Mouse (Mus musculus): ENCODE results near the gene Gpr137. TPM values are rescaled to one million over a fixed set of nuclear protein-coding genes. Genes with fewer than 3 reads are reported as not detected.

Gpr137 gene
- polyA plus RNA-seq, 1 experiment from 2014 or later, result 24.7 TPM

DNA sequence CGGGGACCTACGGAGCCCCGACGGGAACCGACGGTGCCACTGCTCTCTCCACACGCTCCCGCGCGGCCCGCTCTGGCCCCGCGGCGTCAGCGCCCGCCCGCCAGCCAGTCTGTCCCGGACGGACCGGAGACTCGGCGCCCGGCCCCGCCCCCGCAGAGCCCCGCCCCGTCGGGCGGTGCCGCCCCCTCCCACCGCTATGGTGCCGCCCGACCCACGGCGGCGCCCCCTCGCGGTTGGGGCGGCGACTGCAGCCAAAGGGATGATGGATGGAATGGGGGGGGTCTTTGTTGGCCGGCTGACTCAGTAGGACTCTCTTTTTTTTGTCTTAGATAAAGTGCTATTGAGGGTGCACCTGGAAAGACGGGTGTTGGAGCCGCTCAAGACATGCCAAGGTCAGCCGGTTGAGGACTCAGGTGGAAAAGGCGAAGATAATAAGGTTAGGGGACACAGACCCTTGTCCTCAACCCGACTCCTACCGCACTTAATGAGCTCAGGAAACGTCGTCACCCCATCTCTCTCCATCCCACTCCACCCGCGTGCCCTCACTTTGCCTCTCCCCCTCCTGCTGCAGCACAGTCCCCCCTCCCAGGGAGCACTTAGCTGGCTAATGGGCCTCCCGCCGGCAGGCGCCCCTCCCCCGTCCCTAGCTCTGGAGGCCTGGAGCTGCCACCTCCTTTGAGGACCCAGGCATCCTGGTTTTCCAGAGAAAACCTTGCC, 27.5 kb upstream of the Gpr137 start:
- Histone ChIP-seq H3K4me3 (ENCODE audit: low read depth, low read length) (peak overlapping the region; percentile 76), H3K4me1 (replicated peaks; ENCODE audit: control insufficient read depth, insufficient read depth) (peaks cover 10% of the 10 kb centered on the region), H3K9me3 (ENCODE audit: control insufficient read depth, low read length) (no peaks in the 10 kb centered on the region), H3K27ac (replicated peaks) (peak overlapping the region; percentile 79), H3K9ac (ENCODE audit: low read length) (peak overlapping the region; percentile 82), H3K36me3 (ENCODE audit: control insufficient read depth, insufficient read depth, low read length) (peaks cover 16% of the 10 kb centered on the region), H3K27me3 (ENCODE audit: control insufficient read depth, insufficient read depth, low read length) (no peaks in the 10 kb centered on the region), H3K4me2 (replicated peaks; ENCODE audit: low read depth) (peak overlapping the region; percentile 87)
- peak; percentile 89 for DNase-seq (ENCODE audit: low spot score)
- TF ChIP-seq CTCF (IDR thresholded peaks at IDR 0.05; ENCODE audit: low read depth), result peak; percentile 80
- TF ChIP-seq EP300 (optimal IDR thresholded peaks at IDR 0.05), result no peak
- peak; percentile 71 for ATAC-seq (ENCODE audit: low FRiP score, low TSS enrichment)
- under 1% methylated on average over 52 of the region's 55 CpGs for WGBS

DNA sequence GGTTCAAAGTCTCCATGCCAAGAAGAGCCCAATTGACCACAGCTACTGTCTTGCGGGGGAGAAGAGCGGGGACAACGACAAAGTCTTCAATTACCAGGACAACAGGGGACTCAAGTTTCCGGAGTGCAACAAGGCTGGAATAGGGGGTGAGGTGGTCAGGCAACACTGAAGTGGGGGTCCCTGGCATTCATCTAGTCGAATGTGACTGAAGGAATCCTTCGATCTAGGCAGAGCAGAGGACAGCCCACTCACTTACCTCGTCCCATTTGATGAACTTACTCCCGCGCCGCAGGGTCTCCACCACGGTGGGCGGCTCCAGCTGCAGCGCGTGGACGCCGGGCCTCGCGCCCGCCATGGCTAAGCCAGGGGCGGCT, 27.0 kb upstream of the Gpr137 start:
- no peak for TF ChIP-seq EP300 (optimal IDR thresholded peaks at IDR 0.05)
- no peak for TF ChIP-seq CTCF (IDR thresholded peaks at IDR 0.05; ENCODE audit: low read depth)
- Histone ChIP-seq H3K9ac (ENCODE audit: low read length) (peak overlapping the region; percentile 82), H3K27ac (replicated peaks) (peak overlapping the region; percentile 79), H3K9me3 (ENCODE audit: control insufficient read depth, low read length) (no peaks in the 10 kb centered on the region), H3K4me2 (replicated peaks; ENCODE audit: low read depth) (peak overlapping the region; percentile 87), H3K4me3 (ENCODE audit: low read depth, low read length) (peak overlapping the region; percentile 76), H3K27me3 (ENCODE audit: control insufficient read depth, insufficient read depth, low read length) (no peaks in the 10 kb centered on the region), H3K36me3 (ENCODE audit: control insufficient read depth, insufficient read depth, low read length) (peaks cover 21% of the 10 kb centered on the region), H3K4me1 (replicated peaks; ENCODE audit: control insufficient read depth, insufficient read depth) (peaks cover 10% of the 10 kb centered on the region)
- DNase-seq (ENCODE audit: low spot score) (no peak), ATAC-seq (ENCODE audit: low FRiP score, low TSS enrichment) (no peak)
- under 1% methylated on average over 20 of the region's 20 CpGs for WGBS

DNA sequence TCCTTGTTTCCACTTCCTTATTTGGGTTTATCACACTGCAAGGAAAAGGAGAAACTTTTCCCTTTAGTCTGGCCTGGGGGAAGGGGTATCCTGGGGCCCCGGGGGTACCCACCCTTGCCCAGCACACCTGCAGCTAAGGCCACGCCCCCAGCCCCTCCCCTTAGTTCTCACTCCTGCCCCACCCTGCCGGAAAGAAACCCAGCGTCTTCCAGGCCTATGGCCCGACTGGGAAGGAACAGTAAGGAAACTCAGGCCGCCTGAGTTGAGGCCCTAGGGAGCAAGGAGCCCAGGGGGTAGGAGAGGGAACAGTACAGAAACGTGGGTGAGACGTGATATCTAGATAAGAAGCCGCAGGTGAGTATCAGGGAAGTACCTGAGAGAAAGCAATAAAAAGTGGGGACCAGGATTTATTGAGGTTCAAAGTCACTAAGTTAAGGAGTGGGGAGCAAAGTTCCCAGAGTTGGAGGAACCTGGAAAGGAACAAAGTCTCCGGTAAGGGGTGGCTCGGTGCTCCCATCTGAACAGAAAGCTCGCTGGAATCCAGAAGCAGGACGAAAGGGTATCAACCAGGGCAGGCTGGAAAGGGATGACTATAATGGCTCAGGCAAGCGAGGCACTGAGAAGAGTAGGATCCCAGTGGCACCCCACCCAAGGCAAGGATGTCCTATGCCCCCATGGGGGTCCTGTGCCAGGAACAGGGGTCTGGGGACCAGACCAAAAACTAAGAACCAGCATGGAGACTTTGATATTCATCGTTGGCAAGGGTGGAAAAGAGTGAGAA, 26.4 kb upstream of the Gpr137 start:
- peaks cover 24% of the 10 kb centered on the region for H3K36me3 ChIP-seq (ENCODE audit: control insufficient read depth, insufficient read depth, low read length)
- H3K9ac ChIP-seq (ENCODE audit: low read length), result peak overlapping the region; percentile 82
- TF ChIP-seq EP300 (optimal IDR thresholded peaks at IDR 0.05), result no peak
- no peak for TF ChIP-seq CTCF (IDR thresholded peaks at IDR 0.05; ENCODE audit: low read depth)
- peaks cover 10% of the 10 kb centered on the region for H3K4me1 ChIP-seq (replicated peaks; ENCODE audit: control insufficient read depth, insufficient read depth)
- H3K4me2 ChIP-seq (replicated peaks; ENCODE audit: low read depth), result peak overlapping the region; percentile 87
- peak overlapping the region; percentile 76 for H3K4me3 ChIP-seq (ENCODE audit: low read depth, low read length)
- WGBS, result 5% methylated on average over 15 of the region's 15 CpGs
- H3K9me3 ChIP-seq (ENCODE audit: control insufficient read depth, low read length), result no peaks in the 10 kb centered on the region
- peak; percentile 30; the same call in 1 of the 2 replicates for ATAC-seq (ENCODE audit: low FRiP score, low TSS enrichment)
- DNase-seq (ENCODE audit: low spot score), result peak; percentile 86
- no peaks in the 10 kb centered on the region for H3K27me3 ChIP-seq (ENCODE audit: control insufficient read depth, insufficient read depth, low read length)
- H3K27ac ChIP-seq (replicated peaks), result peak overlapping the region; percentile 79

DNA sequence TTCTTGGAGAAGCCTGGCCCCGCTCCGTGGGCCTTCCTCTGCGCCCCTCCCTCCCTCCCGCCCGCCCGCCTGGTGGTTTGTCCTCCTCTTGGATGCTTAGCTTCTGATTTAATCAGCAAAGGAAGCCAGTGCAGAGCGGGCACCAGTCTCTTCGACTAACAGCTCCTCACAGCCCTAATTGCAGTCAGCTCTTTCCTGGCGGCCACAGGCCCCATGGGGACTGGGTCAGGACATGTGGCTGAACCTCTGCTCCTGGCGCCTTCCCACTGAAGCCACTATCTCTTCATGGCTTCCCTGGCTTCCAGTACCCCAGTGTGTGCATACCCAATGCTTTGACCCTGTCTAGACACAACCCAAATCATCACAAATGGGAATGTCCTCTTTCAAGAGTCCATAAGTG, 14.2 kb upstream of the Gpr137 start:
- ATAC-seq (ENCODE audit: low FRiP score, low TSS enrichment) (no peak), DNase-seq (ENCODE audit: low spot score) (no peak)
- Histone ChIP-seq H3K27ac (replicated peaks) (no peak overlapping the region), H3K27me3 (ENCODE audit: control insufficient read depth, insufficient read depth, low read length) (no peaks in the 10 kb centered on the region), H3K4me1 (replicated peaks; ENCODE audit: control insufficient read depth, insufficient read depth) (peaks cover 6% of the 10 kb centered on the region; the same call in 1 of the 2 replicates), H3K9me3 (ENCODE audit: control insufficient read depth, low read length) (no peaks in the 10 kb centered on the region), H3K4me3 (ENCODE audit: low read depth, low read length) (no peak overlapping the region), H3K36me3 (ENCODE audit: control insufficient read depth, insufficient read depth, low read length) (peaks cover 41% of the 10 kb centered on the region), H3K9ac (ENCODE audit: low read length) (no peak overlapping the region), H3K4me2 (replicated peaks; ENCODE audit: low read depth) (no peak overlapping the region)
- TF ChIP-seq CTCF (IDR thresholded peaks at IDR 0.05; ENCODE audit: low read depth), result no peak
- no peak for TF ChIP-seq EP300 (optimal IDR thresholded peaks at IDR 0.05)
- WGBS, result 83% methylated on average over 10 of the region's 10 CpGs

DNA sequence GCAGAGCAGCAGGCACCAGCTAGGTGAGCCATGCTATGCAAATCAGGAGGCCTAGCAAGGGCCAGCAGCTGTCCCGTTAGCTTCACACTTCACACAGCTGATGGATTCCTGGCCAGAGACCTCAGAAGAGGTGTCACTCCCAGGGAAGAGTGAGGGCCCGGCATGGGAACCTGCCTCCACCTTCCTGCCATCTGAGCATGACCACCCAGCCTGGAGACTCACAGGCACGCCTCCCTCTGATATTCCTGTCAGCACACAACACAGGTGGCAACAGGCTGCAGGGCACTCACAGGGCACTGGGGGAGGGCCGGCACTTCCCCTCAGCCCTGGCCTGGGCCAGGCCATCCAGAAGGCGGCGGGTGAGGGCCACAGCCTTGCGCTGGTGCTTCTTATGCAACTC, 13.1 kb upstream of the Gpr137 start:
- Histone ChIP-seq H3K27me3 (ENCODE audit: control insufficient read depth, insufficient read depth, low read length) (no peaks in the 10 kb centered on the region), H3K4me1 (replicated peaks; ENCODE audit: control insufficient read depth, insufficient read depth) (peaks cover 6% of the 10 kb centered on the region; the same call in 1 of the 2 replicates)
- WGBS, result 79% methylated on average over 7 of the region's 7 CpGs

More for the DNA sequence above, 13.1 kb upstream of the Gpr137 start:
- peaks cover 38% of the 10 kb centered on the region for H3K36me3 ChIP-seq (ENCODE audit: control insufficient read depth, insufficient read depth, low read length)
- no peak overlapping the region for H3K4me2 ChIP-seq (replicated peaks; ENCODE audit: low read depth)
- no peaks in the 10 kb centered on the region for H3K9me3 ChIP-seq (ENCODE audit: control insufficient read depth, low read length)
- no peak overlapping the region for H3K27ac ChIP-seq (replicated peaks)
- H3K4me3 ChIP-seq (ENCODE audit: low read depth, low read length), result no peak overlapping the region
- no peak for TF ChIP-seq EP300 (optimal IDR thresholded peaks at IDR 0.05)
- no peak for TF ChIP-seq CTCF (IDR thresholded peaks at IDR 0.05; ENCODE audit: low read depth)
- H3K9ac ChIP-seq (ENCODE audit: low read length), result peak overlapping the region; percentile 31; the same call in 1 of the 2 replicates
- ATAC-seq (ENCODE audit: low FRiP score, low TSS enrichment), result no peak
- no peak for DNase-seq (ENCODE audit: low spot score)

All from stomach, postnatal 0 days (tissue).